ENCODE assay signal across 8 mouse cellular contexts in genomic region chr11:31368965-31369647, GRCm38 (mm10). TPM values are rescaled to one million over a fixed set of nuclear protein-coding genes. Genes with fewer than 3 reads are reported as not detected.
DNase-seq lines count a peak whose midpoint lies in the region; ATAC-seq and TF ChIP-seq lines count a peak whose summit lies in the region.

No protein-coding gene starts in this region.

- ATAC-seq in hindbrain, embryonic 13.5 days (ENCODE audit: low FRiP score): peak; percentile 71
- peak; percentile 25; the same call in 1 of the 2 replicates for ATAC-seq in megakaryocyte-erythroid progenitor cell, adult 5-6 weeks (replicated peaks; ENCODE audit: low FRiP score, low TSS enrichment, poor library complexity, severe bottlenecking)

- intact Hi-C loops in gastrocnemius, adult 2 months (cut with DNase I): no loop called here
- intact Hi-C loops in left cerebral cortex, postnatal 4 days (cut with DNase I): no loop called here

- peak; percentile 76 for DNase-seq in Muller cell, postnatal 12 days (ENCODE audit: inconsistent ontology term)
- DNase-seq in brain, embryonic 14.5 days (ENCODE audit: low read depth): peak; percentile 77
- peak; percentile 82 for DNase-seq in gastrocnemius, adult 2 months
- DNase-seq in left cerebral cortex, postnatal 4 days: peak; percentile 28
- no peak for DNase-seq in spleen, postnatal 36 days (ENCODE audit: low spot score in 2 of 2)

- H3K4me3 ChIP-seq in gastrocnemius, adult 2 months: peak overlapping the region; percentile 89
- H3K4me3 ChIP-seq in hindbrain, embryonic 13.5 days: peak overlapping the region; percentile 58
- peak overlapping the region; percentile 54 for H3K4me3 ChIP-seq in small intestine, adult 2 months (ENCODE audit: low read depth, low read length)

- no peak for TF ChIP-seq CTCF in brain, embryonic 14.5 days (IDR thresholded peaks at IDR 0.05; ENCODE audit: borderline replicate concordance, extremely low read depth, insufficient read depth, insufficient read length)
- no peak for TF ChIP-seq CTCF in gastrocnemius, adult 2 months (IDR thresholded peaks at IDR 0.05)
- TF ChIP-seq CTCF in small intestine, adult 2 months (IDR thresholded peaks at IDR 0.05; ENCODE audit: extremely low read depth, insufficient read length, insufficient replicate concordance, low read depth, low read length): no peak

- no peaks in the 10 kb centered on the region for H3K36me3 ChIP-seq in hindbrain, embryonic 13.5 days
- H3K36me3 ChIP-seq in small intestine, adult 2 months (ENCODE audit: control insufficient read depth, insufficient read depth, low read length): no peaks in the 10 kb centered on the region

- H3K4me1 ChIP-seq in hindbrain, embryonic 13.5 days (replicated peaks): peaks cover 30% of the 10 kb centered on the region
- peaks cover 4% of the 10 kb centered on the region; the same call in 1 of the 2 replicates for H3K4me1 ChIP-seq in small intestine, adult 2 months (ENCODE audit: control insufficient read depth, insufficient read depth, insufficient read length, low read length)

- under 1% methylated on average over 50 of the region's 50 CpGs for WGBS in hindbrain, embryonic 13.5 days
- WGBS in small intestine, adult 2 months: under 1% methylated on average over 50 of the region's 50 CpGs

- no peak for TF ChIP-seq POLR2A in brain, embryonic 14.5 days (IDR thresholded peaks at IDR 0.05; ENCODE audit: borderline replicate concordance, extremely low read depth, insufficient read depth, insufficient read length, poor library complexity, severe bottlenecking)
- TF ChIP-seq POLR2A in small intestine, adult 2 months (IDR thresholded peaks at IDR 0.05; ENCODE audit: low read depth, low read length): no peak

- peak overlapping the region; percentile 93 for H3K4me2 ChIP-seq in hindbrain, embryonic 13.5 days

- peak overlapping the region; percentile 67 for H3K9ac ChIP-seq in hindbrain, embryonic 13.5 days

- peak overlapping the region; percentile 93 for H3K27ac ChIP-seq in gastrocnemius, adult 2 months
- H3K27ac ChIP-seq in hindbrain, embryonic 13.5 days: no peak overlapping the region
- peak overlapping the region; percentile 21; the same call in 1 of the 2 replicates for H3K27ac ChIP-seq in small intestine, adult 2 months (ENCODE audit: insufficient read depth, low read depth, low read length)

- H3K9me3 ChIP-seq in hindbrain, embryonic 13.5 days: no peaks in the 10 kb centered on the region

- peaks cover 61% of the 10 kb centered on the region for H3K27me3 ChIP-seq in hindbrain, embryonic 13.5 days
- peaks cover 29% of the 10 kb centered on the region; the same call in 1 of the 2 replicates for H3K27me3 ChIP-seq in small intestine, adult 2 months (ENCODE audit: control insufficient read depth, insufficient read depth, low read length)

RNA-seq across cellular contexts. Expression of gene Stc2, which starts 0.8 kb away (rescaled TPM):
- polyA plus RNA-seq in brain, embryonic 14.5 days (2012; rRNA removed): 1.2 and 1.7 TPM in 2 replicates
- total RNA-seq in gastrocnemius, adult 2 months (2021): 10 to 100 TPM in 1 of 2 experiments, 1 to 10 TPM in 1; 2.8 to 14.1 TPM
- 0.65 and 0.80 TPM in 2 replicates for polyA plus RNA-seq in hindbrain, embryonic 13.5 days (2015; fragmentation: Nextera tagmentation; extraction: Ambion mirVana)
- 1 to 10 TPM; 2.7 to 2.8 TPM for total RNA-seq in left cerebral cortex, postnatal 4 days (2021)
- not detected in 2 replicates for total RNA-seq in megakaryocyte-erythroid progenitor cell, adult 5-6 weeks (2014; fragmentation: Nextera tagmentation)
- total RNA-seq in megakaryocyte-erythroid progenitor cell, adult 5-6 weeks (2017): 0.53 and 7.8 TPM in 2 replicates
- 1.4 and 1.9 TPM in 2 replicates for polyA plus RNA-seq in small intestine, adult 2 months (2012; rRNA removed)

Comparison
In these comparisons a context has a peak if more than half of its experiments do, and no peak if none do; other contexts are left out.
1. DNase-seq: peak in Muller cell, postnatal 12 days (single experiment), brain, embryonic 14.5 days (single experiment), gastrocnemius, adult 2 months (single experiment) and left cerebral cortex, postnatal 4 days (single experiment); none in spleen, postnatal 36 days (0 of 2).
2. Peak in every context shown above with its lines, with median percentiles within 50 percentile points of each other: H3K4me3 ChIP-seq.